Mouse (Mus musculus): ENCODE results near the gene Zfp949.

DNA sequence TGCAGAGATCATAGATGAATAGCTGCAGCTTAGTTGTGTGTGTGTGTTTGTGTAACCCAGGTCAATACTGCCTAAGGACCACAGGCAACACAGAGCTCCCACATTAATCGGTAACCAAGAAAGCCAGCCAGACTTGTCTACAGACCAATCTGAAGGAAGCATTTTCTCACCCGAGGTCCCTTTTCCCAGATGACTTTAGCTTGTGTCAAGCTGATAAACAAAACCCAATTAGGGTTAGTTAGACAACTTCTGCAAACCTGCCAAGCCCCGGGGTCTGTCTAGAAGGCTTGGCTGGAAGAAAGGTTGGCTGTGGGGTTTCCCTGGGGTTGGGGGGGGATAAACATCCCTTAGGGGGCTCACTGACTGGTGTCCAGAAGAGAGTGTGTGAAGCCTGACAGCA, 23.0 kb upstream of the Zfp949 start:
- no peak for TF ChIP-seq CTCF (IDR thresholded peaks at IDR 0.05)
- no peak for TF ChIP-seq POLR2A (IDR thresholded peaks at IDR 0.05; ENCODE audit: insufficient read depth, low read depth, low read length)

Measured in heart, adult 2 months (tissue).